Mouse (Mus musculus) testis, adult 2 months (tissue): ENCODE measurements at regions not wholly inside any gene's neighbourhood (a gene's known extent, or its start where the extent isn't known, plus 50 kb on each side); places are given as distances from the start of the nearest gene placed in this dataset.

Experiments
- CTCF ChIP-seq: fragments of 200-500 bp; IDR thresholded peaks from 2 replicates; pipeline ENCODE4 v1.5.1; 2012; ENCODE audit warnings: low read depth, mild to moderate bottlenecking, inconsistent platforms, low read length, moderate library complexity; ENCODE audit not compliant: control insufficient read depth, insufficient read depth, insufficient replicate concordance
- POLR2A ChIP-seq: fragments of 200-500 bp; IDR thresholded peaks from 2 replicates; pipeline ENCODE4 v1.6.1; 2012; ENCODE audit warnings: low read depth, mild to moderate bottlenecking, inconsistent platforms, low read length, moderate library complexity; ENCODE audit not compliant: control insufficient read depth

GRCm38 (mm10) chr4:53258975-53259374, 99.3 kb upstream of the Abca1 start:
- no peak for TF ChIP-seq CTCF
- TF ChIP-seq POLR2A: no peak
